Mouse (Mus musculus) cerebellum, postnatal 10 days (tissue): ENCODE measurements around the gene Col16a1.

Source experiments
- DNase-seq, 2 experiments: peaks; one replicate each; pipeline ENCODE4 v3.0.0; 2021; ENCODE audit warnings: mixed read lengths in 2 of 2

Col16a1 gene

DNA sequence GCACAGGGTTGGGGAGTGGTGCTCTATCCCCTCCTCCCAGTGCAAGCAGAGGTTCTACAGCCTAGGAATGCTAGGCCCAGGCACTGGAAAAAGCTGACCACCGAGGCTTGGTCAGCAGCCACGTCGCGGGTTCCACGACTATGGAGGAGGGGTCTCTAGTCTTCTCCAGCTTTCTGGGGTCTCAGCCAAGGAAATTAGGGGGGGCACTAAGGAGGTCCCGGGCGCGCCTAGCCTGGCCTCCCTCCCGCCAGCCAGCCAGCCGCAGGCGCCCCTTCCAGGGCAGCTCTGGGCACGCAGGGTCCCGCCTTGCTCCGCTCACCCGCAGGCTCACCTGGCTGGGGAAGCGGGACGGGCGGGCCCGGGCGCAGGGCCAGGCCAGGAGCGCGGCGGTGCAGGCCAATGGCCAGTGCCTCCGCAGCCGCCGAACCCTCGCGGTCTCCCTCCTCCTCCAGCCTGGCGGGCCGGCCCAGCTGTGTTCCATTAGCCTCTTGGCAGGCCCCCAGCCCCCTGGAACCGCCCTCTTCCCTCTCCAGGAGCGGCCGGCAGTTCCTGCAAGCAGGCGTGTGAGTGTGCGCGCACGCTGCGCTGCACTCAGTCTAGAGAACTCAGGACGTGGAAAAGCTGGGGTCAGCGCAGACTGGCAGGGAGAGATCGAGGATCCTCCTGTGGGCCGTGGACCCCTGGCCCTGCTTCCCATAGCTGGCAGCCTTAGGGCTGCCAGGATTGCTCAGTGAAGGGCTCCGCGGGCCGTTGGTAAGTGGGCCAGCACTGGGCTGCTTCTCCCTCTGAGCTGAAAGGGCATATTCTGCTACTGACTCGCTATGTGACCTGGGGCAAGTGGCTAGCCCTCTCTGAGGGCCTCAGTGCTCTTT lies at the start of gene Col16a1:
TSS of gene Col16a1 (plus strand) at position 510 of the 872 bp plus-strand sequence.
- peak; percentile 91 to 95 for DNase-seq

DNA sequence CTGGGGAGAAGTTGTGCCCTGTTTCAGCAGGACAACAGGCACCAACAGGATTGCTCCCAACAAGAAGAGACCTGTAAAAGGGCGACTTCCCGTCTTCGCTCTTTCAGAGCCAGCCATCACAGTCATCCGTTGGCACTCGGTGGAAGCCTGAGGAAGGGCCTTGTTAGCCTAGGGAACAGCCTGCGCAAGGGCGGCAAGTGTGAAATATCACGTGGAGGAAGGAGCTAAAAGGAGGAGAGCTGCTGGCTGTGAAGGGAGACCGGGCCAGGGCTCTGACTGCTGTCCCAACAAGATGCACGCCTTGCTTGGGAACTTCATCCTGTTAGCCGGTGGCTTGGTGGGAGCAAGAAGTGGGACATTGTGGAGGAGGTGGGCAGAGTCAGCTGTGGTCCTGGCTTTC lies 49.5 kb upstream of the Col16a1 start:
- DNase-seq, result peak in 1 of 2 experiments; percentile 31

DNA sequence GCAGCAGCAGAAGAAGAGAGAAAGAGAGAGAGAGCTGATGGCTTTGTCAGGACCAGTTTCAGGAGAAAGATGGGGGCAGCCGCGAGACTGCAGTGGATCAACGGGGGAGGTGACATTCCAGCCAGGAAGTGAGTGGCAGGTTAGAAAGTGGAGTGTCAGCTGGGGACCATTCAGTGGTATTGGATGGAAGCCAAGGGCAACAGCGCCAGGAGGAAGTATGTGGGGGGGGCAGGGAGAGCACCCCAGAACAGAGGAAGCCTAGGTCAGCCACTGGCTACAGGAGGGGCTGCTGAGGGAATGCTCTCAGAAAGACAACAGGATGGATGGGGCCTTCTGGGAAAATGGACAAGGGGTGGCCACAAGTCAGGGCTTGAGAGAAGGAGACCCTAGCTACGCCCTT lies 45.9 kb upstream of the Col16a1 start:
- no peak for DNase-seq

DNA sequence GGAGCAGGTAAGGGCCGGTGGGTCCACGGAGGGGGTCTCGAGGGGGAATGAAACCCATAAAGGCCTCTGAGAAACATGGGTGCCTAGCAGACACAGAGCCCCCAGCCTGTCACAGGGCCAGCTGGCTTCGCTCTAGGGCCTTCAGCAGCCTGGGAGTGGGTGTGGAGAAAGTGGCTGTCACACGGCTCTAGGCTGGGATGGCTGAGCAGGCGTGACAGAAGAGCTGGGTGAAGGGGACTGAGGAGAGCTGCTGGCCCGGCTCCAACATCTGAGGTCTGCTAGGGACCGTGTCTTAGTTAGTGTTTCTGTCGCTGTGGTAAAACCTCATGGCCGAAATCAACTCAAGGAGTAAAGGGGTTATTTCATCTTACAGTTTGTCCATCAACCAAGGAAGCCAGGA lies 45.5 kb upstream of the Col16a1 start:
- DNase-seq, result peak; percentile 71 to 75

DNA sequence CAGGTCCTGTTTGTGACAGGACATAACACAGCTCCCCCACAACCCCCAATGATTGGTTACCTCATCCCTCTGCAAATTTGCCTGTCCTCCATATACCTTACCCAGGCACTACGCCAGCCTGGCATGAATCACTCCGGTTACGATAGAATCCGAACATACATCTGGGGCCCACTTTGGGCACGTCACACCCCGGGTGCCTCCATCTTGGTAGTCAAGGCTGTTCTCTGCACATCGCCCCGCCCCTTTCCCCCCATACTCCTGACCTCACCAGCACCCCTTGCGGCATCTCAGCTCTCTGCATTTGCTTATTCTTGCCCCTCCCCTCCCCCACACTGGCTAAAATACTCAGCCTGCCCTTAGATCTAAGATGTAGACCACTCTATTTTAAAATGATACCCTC lies 42.0 kb upstream of the Col16a1 start:
- peak; percentile 68 to 79 for DNase-seq

DNA sequence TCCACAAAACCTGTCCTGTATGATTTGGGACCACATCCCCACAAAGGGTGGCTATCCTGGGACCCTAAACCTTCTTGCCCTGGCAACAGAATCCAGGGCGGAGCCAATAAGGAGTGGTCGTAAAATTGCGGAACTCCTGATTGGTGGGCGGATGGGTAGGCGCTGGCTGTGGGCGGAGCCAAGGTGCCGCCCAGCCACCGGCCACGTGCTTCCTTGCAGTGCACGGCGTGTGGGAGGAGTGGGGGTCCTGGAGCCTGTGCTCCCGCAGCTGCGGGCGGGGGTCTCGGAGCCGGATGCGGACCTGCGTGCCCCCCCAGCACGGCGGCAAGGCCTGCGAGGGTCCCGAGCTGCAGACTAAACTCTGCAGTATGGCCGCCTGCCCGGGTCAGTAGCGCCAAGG lies 41.1 kb upstream of the Col16a1 start:
- peak in 1 of 2 experiments; percentile 26 for DNase-seq

DNA sequence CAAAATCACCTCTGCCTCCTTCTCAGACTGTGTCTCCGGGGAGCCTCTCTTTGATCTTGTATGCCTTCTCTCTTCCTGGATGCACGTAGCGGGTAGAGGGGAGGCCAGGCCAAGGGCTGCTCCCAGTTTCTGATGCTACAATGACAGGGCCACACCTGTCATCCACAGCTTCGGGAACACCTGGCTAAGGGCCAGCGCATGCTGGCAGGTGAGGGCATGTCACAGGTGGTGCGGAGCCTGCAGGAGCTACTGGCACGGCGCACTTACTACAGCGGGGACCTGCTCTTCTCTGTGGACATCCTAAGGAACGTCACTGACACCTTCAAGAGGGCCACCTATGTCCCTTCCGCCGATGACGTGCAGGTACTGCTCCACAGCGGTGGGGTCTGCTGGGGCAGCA lies 38.6 kb upstream of the Col16a1 start:
- peak; percentile 59 to 69 for DNase-seq

DNA sequence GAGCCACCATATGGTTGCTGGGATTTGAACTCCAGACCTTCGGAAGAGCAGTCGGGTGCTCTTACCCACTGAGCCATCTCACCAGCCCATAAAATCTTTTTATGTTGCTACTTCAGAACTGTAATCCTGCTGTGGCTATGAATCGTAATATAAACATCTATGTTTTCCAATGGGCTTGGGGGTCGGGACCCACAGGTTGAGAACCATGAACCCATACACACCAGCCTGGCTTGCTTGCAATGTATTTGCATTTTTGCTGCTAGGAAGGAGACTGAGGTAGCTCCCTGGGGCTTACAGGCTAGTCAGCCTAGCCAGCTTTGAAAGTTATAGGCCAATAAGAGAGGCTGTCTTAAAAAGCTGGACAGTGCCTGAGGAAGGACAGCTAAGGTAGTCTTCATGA lies 36.9 kb upstream of the Col16a1 start:
- no peak for DNase-seq

DNA sequence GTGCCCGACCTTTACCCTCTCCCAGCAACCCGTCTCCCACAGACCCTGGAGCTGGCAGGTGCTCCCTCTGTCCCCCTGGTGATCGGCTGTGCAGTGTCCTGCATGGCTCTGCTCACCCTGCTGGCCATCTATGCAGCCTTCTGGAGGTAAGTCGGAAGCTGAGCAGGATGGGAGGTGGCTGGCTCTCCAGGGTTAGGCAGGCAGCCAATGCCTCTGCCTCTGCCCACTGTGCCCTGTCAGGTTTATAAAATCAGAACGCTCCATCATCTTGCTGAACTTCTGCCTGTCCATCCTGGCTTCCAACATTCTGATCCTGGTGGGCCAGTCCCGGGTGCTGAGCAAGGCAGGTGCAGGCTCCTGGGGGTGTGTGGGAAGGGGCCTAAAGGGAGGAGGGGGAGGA lies 35.4 kb upstream of the Col16a1 start:
- peak; percentile 65 to 77 for DNase-seq

DNA sequence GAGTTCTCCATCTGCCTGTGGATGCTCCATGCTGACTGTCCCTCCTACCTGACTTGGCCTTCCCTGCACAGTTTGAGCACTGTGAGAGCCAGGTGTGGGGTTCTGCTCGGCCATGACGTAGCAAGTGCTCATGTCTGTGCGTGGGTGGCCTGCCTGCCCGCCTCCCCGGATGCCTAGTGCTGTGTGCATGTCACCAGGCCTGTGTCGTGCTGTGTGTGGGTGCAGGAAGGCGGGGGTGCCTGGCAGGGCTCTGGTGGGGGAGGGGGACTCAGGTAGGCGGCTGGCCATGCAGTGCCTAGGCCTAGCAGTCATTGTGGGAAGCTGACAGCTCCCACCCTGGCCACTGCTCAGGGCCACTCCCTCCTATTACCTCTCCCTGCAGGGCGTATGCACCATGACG lies 34.5 kb upstream of the Col16a1 start:
- DNase-seq, result peak in 1 of 2 experiments; percentile 27

DNA sequence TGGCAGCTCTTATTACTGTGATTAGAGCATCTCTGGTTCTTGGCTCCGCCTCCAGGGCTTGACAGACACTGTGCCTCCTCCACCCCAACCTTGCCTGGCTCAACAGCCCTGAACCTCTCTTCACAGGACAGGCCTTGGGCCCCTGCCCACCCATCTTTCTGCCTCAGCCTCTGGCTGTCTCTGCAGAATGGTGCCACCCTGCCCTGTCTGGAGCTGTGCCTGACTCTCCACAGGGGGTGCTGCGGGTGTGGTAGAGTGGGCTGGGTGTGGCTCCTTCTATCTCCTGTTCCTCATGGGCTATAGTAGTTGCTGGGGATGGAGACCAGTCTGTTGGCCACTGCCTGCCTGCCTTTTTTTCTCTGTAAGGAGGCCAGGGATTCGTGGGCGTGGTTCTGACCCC lies 31.6 kb upstream of the Col16a1 start:
- peak; percentile 59 to 60 for DNase-seq

DNA sequence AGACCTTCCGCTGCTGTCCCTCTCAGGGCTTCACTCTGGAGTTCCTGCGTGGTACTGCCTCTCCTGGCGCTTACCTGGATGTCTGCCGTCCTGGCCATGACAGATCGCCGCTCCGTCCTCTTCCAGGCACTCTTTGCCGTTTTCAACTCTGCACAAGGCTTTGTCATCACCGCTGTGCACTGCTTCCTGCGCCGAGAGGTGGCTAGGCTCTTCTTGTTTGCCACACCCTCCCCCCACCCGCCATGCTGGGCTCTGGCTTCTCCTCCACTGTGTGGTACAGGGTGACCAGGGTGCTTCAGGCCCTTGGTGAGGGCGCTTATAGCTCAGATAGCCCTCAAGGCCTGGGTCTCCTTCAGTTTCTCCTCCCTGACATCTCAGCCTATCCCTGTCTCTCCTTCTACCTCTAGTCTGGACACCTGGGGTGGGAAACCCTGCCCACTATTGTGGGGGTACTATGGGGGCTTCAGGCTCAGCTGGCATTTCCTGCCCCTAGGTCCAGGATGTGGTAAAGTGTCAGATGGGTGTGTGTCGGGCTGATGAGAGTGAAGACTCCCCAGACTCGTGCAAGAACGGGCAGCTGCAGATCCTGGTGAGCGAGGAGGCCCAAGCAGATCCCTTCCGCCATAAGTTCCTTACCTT lies 30.5 kb upstream of the Col16a1 start:
- no peak for DNase-seq

DNA sequence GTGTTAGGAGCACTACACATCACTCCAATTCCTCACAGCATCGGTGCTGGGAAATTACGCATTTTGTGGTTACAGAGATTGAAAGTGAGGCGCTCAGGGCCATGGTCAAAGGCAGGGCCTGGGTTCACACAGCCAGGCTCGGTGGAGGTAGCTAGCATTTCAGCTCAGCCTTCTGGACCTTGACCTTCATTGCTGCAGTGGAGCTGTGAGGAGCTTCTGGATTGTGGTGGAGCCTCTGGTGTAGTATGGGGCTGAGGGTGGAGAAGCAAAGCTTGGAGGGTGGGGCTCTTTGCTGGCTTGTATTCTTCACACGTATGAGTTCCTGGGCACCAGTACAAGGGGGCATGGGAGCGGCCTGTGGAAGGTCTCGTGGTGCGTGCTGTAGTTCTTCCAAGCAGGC lies 24.7 kb upstream of the Col16a1 start:
- peak in 1 of 2 experiments; percentile 38 for DNase-seq

DNA sequence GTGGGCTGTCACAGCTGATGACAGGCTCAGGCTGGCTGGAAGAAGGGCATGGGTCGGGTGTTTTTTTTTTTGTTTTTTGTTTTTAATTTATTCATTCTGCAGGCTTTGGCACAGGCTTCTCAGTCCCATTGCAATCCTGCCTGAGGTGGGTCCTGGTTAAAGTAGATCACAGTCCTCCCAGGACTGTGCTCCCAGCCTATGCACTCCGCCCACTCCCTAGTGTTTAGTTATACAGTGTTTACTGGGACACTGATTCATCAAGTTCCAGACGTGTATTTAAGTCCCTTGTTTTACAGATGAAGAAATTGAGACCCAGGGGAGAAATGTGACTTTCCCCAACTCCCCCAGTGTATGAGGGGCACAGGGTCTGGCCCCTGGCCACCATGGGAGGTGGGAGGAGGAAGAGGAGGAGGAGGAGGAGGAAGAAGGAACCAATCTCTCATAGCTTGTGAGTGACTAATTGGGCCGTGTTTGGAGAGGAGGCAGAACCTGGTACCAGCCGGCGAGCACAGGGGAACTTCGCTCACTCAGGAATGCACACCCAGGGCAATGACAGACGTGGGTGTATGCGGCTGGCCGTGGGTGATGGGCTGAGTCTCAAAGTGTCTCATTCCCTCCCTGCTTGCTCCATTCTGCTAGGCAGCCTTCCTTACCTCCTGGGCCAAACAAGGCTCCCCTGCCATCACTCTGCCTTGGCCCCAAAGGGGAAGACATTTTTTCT lies 24.0 kb upstream of the Col16a1 start:
- no peak for DNase-seq

DNA sequence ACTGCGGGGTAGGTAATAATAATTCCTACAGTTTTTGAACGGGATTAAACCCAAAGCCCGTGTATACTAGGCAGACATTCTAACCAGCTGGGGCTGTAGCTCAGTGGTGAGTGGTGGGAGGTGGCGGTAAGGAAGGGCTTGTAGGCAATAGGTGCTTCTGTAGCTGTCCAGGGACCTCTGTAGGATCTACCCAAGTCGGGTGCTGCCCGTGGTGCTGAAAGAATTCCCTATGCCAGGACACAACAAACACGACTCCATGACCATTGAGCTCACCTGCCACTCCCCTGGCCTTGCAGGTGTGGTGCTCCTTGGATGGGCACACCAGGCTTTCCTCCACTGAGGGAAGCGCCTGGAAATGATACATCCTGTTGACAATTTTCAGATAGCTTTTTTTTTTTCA lies 22.1 kb upstream of the Col16a1 start:
- DNase-seq, result no peak

DNA sequence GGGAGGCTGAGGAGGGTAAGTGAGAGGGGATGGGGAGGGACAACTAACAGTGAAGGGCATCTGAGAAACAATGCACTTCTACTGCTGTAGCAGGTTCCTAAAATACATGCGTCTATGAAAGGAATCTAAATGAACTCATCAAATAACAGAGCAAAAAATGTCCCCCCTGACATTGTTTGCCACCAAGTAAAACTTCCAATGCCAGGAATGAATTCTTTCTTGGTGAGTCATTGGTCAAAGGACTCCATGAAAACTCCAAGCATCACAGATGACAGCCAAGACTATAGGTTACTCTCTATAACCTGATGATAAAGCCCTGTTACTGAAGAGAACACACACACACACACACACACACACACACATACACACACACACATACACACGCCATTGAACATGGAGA lies 16.5 kb upstream of the Col16a1 start:
- no peak for DNase-seq

DNA sequence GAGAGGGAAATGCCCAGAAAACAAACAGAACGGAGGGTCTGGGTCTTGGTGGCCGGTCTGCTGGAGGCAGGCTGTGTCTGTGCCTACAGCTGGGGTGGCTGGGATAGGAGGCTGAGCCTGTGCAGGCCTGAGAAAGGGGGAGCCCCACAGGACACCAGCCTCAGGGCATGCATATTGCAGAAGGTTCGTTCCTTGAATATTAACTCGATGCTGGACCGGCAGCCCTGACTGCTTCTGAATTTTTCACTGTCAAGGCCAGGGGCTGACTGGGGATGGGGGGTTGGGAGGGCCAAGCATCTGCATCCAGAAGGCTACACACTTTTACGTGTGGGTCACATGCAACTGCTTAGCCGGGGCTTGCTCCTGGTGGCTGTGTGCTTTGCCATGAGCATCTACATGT lies 14.1 kb upstream of the Col16a1 start:
- DNase-seq, result peak in 1 of 2 experiments; percentile 27

DNA sequence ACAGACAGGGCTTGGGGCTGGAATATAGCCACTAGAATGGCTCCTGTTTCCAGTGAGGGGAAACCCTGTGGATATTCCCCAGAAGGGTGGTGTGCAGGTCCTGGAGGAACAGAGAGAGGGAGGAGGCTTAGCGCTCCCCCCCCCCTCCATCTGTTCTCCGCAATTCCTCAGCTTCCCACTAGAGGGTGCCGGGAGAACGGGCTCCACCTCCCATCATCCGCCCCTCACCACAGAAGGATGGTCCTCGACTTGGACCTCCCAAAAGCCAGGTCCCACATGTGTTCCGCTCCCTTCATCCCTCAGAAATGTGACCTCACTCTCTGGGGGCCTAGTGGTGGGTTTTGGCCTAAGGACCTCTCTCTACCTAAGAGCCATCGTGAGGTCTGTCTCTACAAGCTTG lies 11.5 kb upstream of the Col16a1 start:
- peak; percentile 82 to 84 for DNase-seq

DNA sequence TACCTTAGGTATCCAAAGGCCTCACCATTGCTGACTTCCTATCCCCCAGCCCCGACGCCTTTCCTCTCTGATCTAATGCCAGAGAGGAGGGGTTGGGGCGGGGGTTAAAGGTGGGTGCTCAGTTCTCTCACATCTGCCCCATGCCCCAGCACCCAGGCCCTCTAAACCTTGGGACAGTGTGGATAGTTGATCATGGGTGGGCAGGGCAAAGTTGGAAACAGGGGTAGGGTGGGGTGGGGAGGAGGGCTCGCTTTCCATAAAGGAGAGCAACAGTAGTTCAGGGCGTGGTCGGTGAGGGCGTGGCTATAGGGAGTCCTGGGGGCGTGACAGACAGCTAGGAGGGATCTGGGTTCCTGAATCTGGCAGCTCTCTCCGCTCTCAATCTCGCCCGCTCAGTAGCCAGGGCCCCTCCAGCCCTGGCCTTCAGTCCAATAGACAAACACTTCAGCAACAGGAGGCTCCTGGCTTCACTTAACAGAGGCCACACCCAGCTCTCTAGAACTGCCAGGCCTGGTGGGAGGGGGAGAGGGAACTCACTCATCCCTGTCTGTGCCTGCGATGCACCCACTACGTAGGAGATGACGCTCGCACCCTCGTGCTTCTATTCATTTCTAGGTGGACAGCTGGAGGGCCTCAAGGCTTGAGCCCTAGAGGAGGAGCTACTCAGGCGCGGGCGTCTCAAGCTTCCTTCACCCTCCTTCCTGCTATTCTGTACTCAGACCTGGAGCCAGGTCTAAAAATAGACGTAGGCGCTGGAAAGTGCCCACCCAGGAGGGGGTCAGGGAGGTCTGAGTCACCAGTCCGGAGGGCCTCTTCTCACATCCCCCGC lies 10.9 kb upstream of the Col16a1 start:
- DNase-seq, result peak; percentile 69 to 72

DNA sequence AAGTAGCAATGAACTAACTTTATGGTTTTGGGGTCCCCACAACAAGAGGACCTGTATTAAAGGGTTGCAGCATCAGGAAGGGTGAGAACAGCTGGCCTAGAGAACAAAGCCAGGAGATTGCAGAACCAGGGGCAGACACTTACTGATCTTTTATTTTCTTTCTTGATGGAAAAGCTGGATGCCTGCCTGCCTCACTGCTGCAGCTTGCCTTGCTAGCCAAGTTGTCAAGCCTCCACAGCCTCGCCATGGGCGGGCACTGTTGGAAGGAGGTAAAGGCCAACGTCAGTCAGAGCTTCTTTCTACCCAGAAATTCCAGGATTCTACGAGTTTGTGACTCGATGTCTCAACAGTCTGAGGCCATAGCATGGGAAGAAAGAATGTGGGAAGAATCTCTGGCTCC lies 8.3 kb upstream of the Col16a1 start:
- DNase-seq, result peak in 1 of 2 experiments; percentile 68

DNA sequence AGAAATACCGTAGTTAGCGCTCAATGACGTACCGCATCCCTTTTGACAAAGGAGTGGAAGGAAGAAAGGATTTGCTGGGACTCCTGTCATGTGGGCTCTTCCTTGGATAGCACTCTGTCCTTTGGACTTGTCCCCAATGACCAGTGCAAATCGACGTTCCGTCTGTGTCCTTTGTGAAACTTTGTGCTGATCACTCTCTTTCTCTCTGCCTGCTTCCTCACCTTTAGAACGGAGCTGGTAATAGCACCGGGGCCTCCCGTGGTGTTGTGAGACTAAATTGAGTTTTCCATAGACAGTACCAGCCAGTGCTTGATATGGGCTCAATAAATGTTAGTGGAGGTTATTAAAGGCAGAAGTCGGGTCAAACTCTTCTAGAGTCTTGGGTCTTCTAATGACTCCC lies 6.6 kb upstream of the Col16a1 start:
- DNase-seq, result no peak

DNA sequence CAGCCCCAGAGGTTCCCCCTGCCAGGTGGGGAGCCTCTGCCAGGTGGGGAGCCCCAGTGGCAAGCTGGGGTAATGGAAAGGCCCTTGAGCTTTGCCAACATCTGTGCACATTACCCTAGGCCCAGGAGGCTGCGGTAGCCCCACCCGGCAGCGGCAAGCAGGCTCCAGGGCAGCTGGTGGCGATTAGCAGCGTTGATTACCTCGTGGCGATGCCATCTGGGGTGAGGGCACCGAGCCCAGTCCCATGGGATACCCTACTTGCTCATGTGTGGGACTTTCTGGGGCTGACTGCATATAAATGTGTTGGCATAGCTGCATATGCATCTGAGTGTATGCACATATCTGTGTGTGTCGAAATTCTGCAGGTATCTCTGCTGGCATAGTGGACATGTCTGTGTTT lies 3.4 kb upstream of the Col16a1 start:
- peak; percentile 91 to 93 for DNase-seq

DNA sequence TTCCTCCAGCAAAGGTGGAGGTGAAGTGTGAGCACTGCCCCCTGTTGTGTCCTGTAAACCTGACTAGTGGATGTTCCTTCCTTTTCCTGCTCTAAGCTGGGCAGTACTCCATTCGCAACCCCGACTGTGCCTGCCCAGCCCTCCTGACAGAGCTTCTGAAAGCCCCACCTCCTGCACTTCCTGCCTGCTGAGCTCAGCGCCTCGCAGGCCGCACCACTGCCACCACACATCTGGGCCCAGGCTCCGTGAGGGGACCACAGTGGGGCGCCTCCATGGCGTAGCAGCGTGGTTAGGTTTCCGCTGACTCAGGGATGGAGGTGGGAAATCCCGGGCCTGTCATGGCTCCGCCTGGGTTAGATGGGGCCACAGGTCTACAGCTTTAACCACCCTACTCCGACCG lies 2.0 kb upstream of the Col16a1 start:
- DNase-seq, result no peak
